Mouse (Mus musculus): Measurements from ENCODE around the gene Arvcf. TPM values are rescaled to one million over a fixed set of nuclear protein-coding genes. Genes with fewer than 3 reads are reported as not detected.

The Arvcf gene
- polyA plus RNA-seq, 1 experiment from 2014 or later: 34.0 TPM

GRCm38 (mm10) chr16:18396791-18397621 is 49.0 kb downstream of the Arvcf start:
- no peak overlapping the region for H3K4me3 ChIP-seq (ENCODE audit: low read length)
- no peaks in the 10 kb centered on the region for H3K27me3 ChIP-seq (ENCODE audit: control insufficient read depth, insufficient read depth, low read depth, low read length)
- peaks cover 45% of the 10 kb centered on the region for H3K4me1 ChIP-seq (replicated peaks; ENCODE audit: control insufficient read depth, insufficient read depth, low read length)
- H3K9me3 ChIP-seq (ENCODE audit: control insufficient read depth, low read length): no peaks in the 10 kb centered on the region
- 93% methylated on average over 27 of the region's 27 CpGs for WGBS
- H3K27ac ChIP-seq (ENCODE audit: low read length): peak overlapping the region; percentile 75
- ATAC-seq (ENCODE audit: low read depth): no peak
- H3K4me2 ChIP-seq (ENCODE audit: low read depth, low read length): no peak overlapping the region
- H3K36me3 ChIP-seq (ENCODE audit: control insufficient read depth, insufficient read depth, low read length): peaks cover 6% of the 10 kb centered on the region
- no peak overlapping the region for H3K9ac ChIP-seq (ENCODE audit: low read length)

- Histone ChIP-seq H3K9me3 (ENCODE audit: control insufficient read depth, low read length) (no peaks in the 10 kb centered on the region), H3K4me1 (replicated peaks; ENCODE audit: control insufficient read depth, insufficient read depth, low read length) (peaks cover 26% of the 10 kb centered on the region), H3K4me2 (ENCODE audit: low read depth, low read length) (no peak overlapping the region), H3K27me3 (ENCODE audit: control insufficient read depth, insufficient read depth, low read depth, low read length) (no peaks in the 10 kb centered on the region), H3K4me3 (ENCODE audit: low read length) (no peak overlapping the region), H3K27ac (ENCODE audit: low read length) (peak overlapping the region; percentile 51), H3K9ac (ENCODE audit: low read length) (no peak overlapping the region), H3K36me3 (ENCODE audit: control insufficient read depth, insufficient read depth, low read length) (peaks cover 8% of the 10 kb centered on the region)
- 66% methylated on average over 9 of the region's 9 CpGs for WGBS
- no peak for ATAC-seq (ENCODE audit: low read depth)
Observed at GRCm38 (mm10) chr16:18400028-18400427, 52.0 kb downstream of the Arvcf start.

DNA sequence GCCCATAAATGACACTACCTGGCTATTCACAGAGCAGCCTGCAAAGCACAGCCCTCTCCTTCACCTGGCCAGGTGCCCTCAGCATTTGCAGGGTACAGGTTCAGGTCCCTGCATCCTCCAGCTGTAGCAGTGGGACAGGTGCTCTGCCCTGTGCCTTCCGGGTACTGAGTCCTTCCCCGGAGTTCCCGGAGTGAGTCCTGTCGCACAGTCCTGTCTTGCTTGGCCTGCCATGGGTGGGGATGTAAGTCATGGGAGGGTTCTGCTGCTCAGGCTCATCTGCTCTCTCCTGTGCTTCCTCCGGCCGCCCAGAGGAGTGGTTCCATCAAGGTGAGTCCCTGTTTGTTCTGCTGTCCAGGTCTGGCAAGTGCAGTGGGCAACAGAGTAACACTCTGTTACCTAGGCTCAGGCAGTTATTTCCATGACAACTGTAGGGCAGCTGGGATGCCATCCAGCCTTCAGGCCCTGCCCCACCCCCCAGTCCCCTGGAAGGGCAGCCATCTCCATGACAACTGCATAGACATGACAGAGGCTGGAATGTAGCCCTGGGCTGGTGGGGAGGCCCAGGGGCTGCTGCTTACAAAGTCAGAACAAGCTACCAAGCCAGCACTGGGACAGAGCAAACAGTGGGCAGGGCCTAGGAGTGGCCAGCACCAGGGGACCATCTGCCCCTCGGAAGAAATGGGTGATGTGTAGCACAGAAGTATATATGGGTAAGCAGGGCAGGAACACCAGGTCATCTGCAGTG is 52.7 kb downstream of the Arvcf start:
- peaks cover 8% of the 10 kb centered on the region for H3K36me3 ChIP-seq (ENCODE audit: control insufficient read depth, insufficient read depth, low read length)
- H3K27ac ChIP-seq (ENCODE audit: low read length): peak overlapping the region; percentile 51
- no peak overlapping the region for H3K4me3 ChIP-seq (ENCODE audit: low read length)
- H3K4me2 ChIP-seq (ENCODE audit: low read depth, low read length): no peak overlapping the region
- WGBS: 31% methylated on average over 7 of the region's 7 CpGs
- peak; percentile 81 for ATAC-seq (ENCODE audit: low read depth)
- no peak overlapping the region; the same call in 1 of the 2 replicates for H3K9ac ChIP-seq (ENCODE audit: low read length)
- H3K4me1 ChIP-seq (replicated peaks; ENCODE audit: control insufficient read depth, insufficient read depth, low read length): peaks cover 23% of the 10 kb centered on the region
- no peaks in the 10 kb centered on the region for H3K9me3 ChIP-seq (ENCODE audit: control insufficient read depth, low read length)
- H3K27me3 ChIP-seq (ENCODE audit: control insufficient read depth, insufficient read depth, low read depth, low read length): no peaks in the 10 kb centered on the region

DNA sequence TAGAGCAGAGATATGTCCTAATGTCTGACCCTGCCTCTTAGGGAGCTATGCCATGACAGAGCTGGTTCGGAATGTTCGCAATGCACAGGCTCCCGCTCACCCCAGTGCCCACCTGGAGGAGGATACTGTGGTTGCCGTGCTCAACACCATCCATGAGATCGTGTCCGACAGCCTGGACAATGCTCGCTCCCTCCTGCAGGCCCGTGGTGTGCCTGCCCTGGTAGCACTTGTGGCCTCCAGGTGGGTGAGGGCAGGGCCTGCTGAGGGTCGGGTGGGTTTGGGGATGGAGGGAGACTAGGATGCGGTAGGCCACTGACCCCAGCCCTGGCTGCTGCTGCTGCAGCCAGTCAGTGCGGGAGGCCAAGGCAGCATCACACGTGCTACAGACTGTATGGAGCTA is 55.3 kb downstream of the Arvcf start:
- WGBS: 89% methylated on average over 12 of the region's 12 CpGs
- H3K4me3 ChIP-seq (ENCODE audit: low read length): no peak overlapping the region
- H3K27ac ChIP-seq (ENCODE audit: low read length): no peak overlapping the region
- no peak for ATAC-seq (ENCODE audit: low read depth)
- peaks cover 6% of the 10 kb centered on the region for H3K36me3 ChIP-seq (ENCODE audit: control insufficient read depth, insufficient read depth, low read length)
- H3K9me3 ChIP-seq (ENCODE audit: control insufficient read depth, low read length): no peaks in the 10 kb centered on the region
- H3K4me2 ChIP-seq (ENCODE audit: low read depth, low read length): no peak overlapping the region
- H3K27me3 ChIP-seq (ENCODE audit: control insufficient read depth, insufficient read depth, low read depth, low read length): no peaks in the 10 kb centered on the region
- H3K4me1 ChIP-seq (replicated peaks; ENCODE audit: control insufficient read depth, insufficient read depth, low read length): peaks cover 25% of the 10 kb centered on the region
- H3K9ac ChIP-seq (ENCODE audit: low read length): no peak overlapping the region

DNA sequence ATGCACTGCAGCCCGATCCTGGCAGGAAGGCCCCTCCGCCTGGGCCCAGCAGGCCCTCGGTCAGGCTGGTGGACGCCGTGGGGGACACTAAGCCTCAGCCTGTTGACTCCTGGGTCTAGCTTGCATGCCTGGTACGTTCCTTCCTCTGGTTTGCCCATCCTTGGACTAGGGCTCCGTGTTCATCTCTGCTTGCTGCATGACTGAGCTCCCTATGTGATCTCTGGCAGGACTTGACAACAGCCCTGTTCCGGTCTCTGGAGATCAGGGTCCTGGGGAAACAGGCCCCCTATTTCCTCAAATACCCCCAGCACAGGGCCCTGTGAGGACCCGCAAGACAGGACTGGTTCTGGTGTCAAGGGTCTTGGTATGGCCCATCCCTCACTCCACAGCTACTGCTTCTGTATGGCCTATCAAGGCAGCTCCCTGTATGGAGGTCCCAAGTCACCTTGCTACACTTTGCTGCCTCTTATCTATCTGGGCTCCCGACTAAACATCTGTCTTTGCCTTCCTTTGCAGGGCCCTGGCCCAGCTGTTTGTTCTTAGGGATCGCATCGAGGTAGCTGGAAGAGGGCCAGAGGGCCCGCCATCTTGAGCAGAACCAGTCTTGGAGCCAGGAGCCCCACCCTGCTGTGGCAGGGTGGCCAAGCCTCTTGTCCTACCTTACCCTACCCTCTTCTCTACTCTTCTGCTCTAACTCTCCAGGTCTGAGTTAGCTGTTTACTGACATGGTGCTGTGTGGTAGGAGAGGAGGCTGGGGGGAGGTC is 57.3 kb downstream of the Arvcf start:
- Histone ChIP-seq H3K27ac (ENCODE audit: low read length) (no peak overlapping the region; the same call in 1 of the 2 replicates), H3K9ac (ENCODE audit: low read length) (no peak overlapping the region), H3K4me3 (ENCODE audit: low read length) (no peak overlapping the region), H3K36me3 (ENCODE audit: control insufficient read depth, insufficient read depth, low read length) (peaks cover 3% of the 10 kb centered on the region; the same call in 1 of the 2 replicates), H3K27me3 (ENCODE audit: control insufficient read depth, insufficient read depth, low read depth, low read length) (no peaks in the 10 kb centered on the region), H3K9me3 (ENCODE audit: control insufficient read depth, low read length) (no peaks in the 10 kb centered on the region), H3K4me2 (ENCODE audit: low read depth, low read length) (no peak overlapping the region), H3K4me1 (replicated peaks; ENCODE audit: control insufficient read depth, insufficient read depth, low read length) (peaks cover 27% of the 10 kb centered on the region)
- no peak for ATAC-seq (ENCODE audit: low read depth)
- 73% methylated on average over 13 of the region's 13 CpGs for WGBS

DNA sequence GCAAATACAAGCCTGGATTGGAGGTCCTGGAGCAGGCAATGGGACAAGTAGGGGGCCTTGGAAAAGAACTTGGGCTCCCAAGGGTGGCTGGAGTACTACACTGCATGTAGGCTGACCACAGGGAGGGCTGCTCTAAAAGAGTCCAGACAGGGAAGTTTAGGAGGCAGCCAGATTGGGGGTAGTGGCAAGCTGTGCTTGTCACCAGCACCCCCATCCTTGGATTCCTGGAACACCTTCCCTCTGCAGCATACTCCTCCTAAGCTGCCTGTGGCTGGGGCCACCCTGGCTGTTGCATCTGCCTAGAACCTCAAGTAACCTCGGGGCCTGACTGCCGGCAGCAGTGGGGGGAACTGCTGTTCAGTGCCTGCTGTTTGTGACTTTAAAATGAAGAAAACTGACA is 57.9 kb downstream of the Arvcf start:
- H3K27me3 ChIP-seq (ENCODE audit: control insufficient read depth, insufficient read depth, low read depth, low read length): no peaks in the 10 kb centered on the region
- H3K36me3 ChIP-seq (ENCODE audit: control insufficient read depth, insufficient read depth, low read length): peaks cover 8% of the 10 kb centered on the region
- H3K4me1 ChIP-seq (replicated peaks; ENCODE audit: control insufficient read depth, insufficient read depth, low read length): peaks cover 22% of the 10 kb centered on the region
- H3K4me3 ChIP-seq (ENCODE audit: low read length): no peak overlapping the region
- 48% methylated on average over 2 of the region's 2 CpGs for WGBS
- H3K9ac ChIP-seq (ENCODE audit: low read length): no peak overlapping the region
- ATAC-seq (ENCODE audit: low read depth): no peak
- H3K27ac ChIP-seq (ENCODE audit: low read length): no peak overlapping the region; the same call in 1 of the 2 replicates
- H3K9me3 ChIP-seq (ENCODE audit: control insufficient read depth, low read length): no peaks in the 10 kb centered on the region
- H3K4me2 ChIP-seq (ENCODE audit: low read depth, low read length): no peak overlapping the region

GRCm38 (mm10) chr16:18406293-18406692 is 58.3 kb downstream of the Arvcf start:
- H3K9me3 ChIP-seq (ENCODE audit: control insufficient read depth, low read length): no peaks in the 10 kb centered on the region
- H3K4me1 ChIP-seq (replicated peaks; ENCODE audit: control insufficient read depth, insufficient read depth, low read length): peaks cover 18% of the 10 kb centered on the region
- peak; percentile 69 for ATAC-seq (ENCODE audit: low read depth)
- H3K4me2 ChIP-seq (ENCODE audit: low read depth, low read length): no peak overlapping the region
- WGBS: 11% methylated on average over 2 of the region's 2 CpGs
- H3K9ac ChIP-seq (ENCODE audit: low read length): no peak overlapping the region
- no peak overlapping the region for H3K4me3 ChIP-seq (ENCODE audit: low read length)
- no peaks in the 10 kb centered on the region for H3K27me3 ChIP-seq (ENCODE audit: control insufficient read depth, insufficient read depth, low read depth, low read length)
- no peak overlapping the region for H3K27ac ChIP-seq (ENCODE audit: low read length)
- peaks cover 10% of the 10 kb centered on the region for H3K36me3 ChIP-seq (ENCODE audit: control insufficient read depth, insufficient read depth, low read length)

- Histone ChIP-seq H3K9me3 (ENCODE audit: control insufficient read depth, low read length) (no peaks in the 10 kb centered on the region), H3K4me3 (ENCODE audit: low read length) (no peak overlapping the region), H3K4me1 (replicated peaks; ENCODE audit: control insufficient read depth, insufficient read depth, low read length) (peaks cover 20% of the 10 kb centered on the region), H3K9ac (ENCODE audit: low read length) (no peak overlapping the region), H3K36me3 (ENCODE audit: control insufficient read depth, insufficient read depth, low read length) (peaks cover 10% of the 10 kb centered on the region), H3K4me2 (ENCODE audit: low read depth, low read length) (no peak overlapping the region), H3K27me3 (ENCODE audit: control insufficient read depth, insufficient read depth, low read depth, low read length) (no peaks in the 10 kb centered on the region), H3K27ac (ENCODE audit: low read length) (peak overlapping the region; percentile 59)
- ATAC-seq (ENCODE audit: low read depth): peak; percentile 24; the same call in 1 of the 2 replicates
- 33% methylated on average over 7 of the region's 7 CpGs for WGBS
Observed at GRCm38 (mm10) chr16:18407912-18408311, 59.9 kb downstream of the Arvcf start.

DNA sequence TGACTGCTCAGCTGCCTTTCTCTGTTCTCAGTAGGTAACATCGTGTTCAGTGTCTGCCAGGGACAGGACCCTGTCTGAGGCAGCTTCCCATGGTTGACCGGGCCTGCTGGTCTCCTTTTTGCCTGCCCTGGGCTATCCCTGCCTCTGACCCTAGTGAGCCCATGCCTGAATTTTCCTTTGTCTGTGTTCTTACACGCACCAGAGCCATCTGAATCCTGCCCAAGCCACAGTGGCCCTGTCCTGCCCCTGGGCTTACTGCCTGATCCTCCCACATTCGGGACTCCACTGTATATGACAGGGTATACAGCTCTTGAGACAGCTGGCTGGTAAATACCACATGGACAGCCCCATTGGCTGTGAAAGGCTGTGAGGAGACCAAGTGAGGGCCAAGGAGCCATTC is 61.8 kb downstream of the Arvcf start:
- H3K4me3 ChIP-seq (ENCODE audit: low read length): no peak overlapping the region
- no peak overlapping the region for H3K9ac ChIP-seq (ENCODE audit: low read length)
- 74% methylated on average over 4 of the region's 4 CpGs for WGBS
- H3K36me3 ChIP-seq (ENCODE audit: control insufficient read depth, insufficient read depth, low read length): peaks cover 12% of the 10 kb centered on the region
- peaks cover 20% of the 10 kb centered on the region for H3K4me1 ChIP-seq (replicated peaks; ENCODE audit: control insufficient read depth, insufficient read depth, low read length)
- H3K9me3 ChIP-seq (ENCODE audit: control insufficient read depth, low read length): no peaks in the 10 kb centered on the region
- ATAC-seq (ENCODE audit: low read depth): no peak
- H3K27me3 ChIP-seq (ENCODE audit: control insufficient read depth, insufficient read depth, low read depth, low read length): no peaks in the 10 kb centered on the region
- no peak overlapping the region for H3K4me2 ChIP-seq (ENCODE audit: low read depth, low read length)
- H3K27ac ChIP-seq (ENCODE audit: low read length): no peak overlapping the region

Measured in lung, embryonic 16.5 days (tissue).